Mouse (Mus musculus): ENCODE results near the gene Chmp1a. TPM values are rescaled to one million over a fixed set of nuclear protein-coding genes. Genes with fewer than 3 reads are reported as not detected.
"Not testable (repeated sequence)": the region's sequence is repeated elsewhere in the genome, so short reads cannot be mapped to it uniquely, and the experiment has no call there.

Gene Chmp1a
- 10 to 100 TPM; 59.6 to 60.3 TPM for total RNA-seq (2021)

- DNase-seq, result peak; percentile 91
These were observed at the start of gene Chmp1a, which contains the start of gene Spata33 for GRCm38 (mm10) chr8:123212321-123213117. Gene Chmp1a (minus strand): TSS chr8:123212763. Gene Spata33 (plus strand): TSS chr8:123212832.

- DNase-seq, result not testable (repeated sequence)
These were observed 45.0 kb upstream of the Chmp1a start for GRCm38 (mm10) chr8:123257593-123257992.

GRCm38 (mm10) chr8:123257114-123257513 is 44.6 kb upstream of the Chmp1a start:
- no peak for DNase-seq

GRCm38 (mm10) chr8:123255170-123255569 is 42.6 kb upstream of the Chmp1a start:
- no peak for DNase-seq

- peak; percentile 92 for DNase-seq
These were observed 41.7 kb upstream of the Chmp1a start, which contains the start of the genes Zfp276 and Vps9d1 for GRCm38 (mm10) chr8:123254099-123254885. Gene Zfp276 (plus strand): TSS chr8:123254195. Gene Vps9d1 (minus strand): TSS chr8:123254348.

GRCm38 (mm10) chr8:123253451-123254098 is 41.0 kb upstream of the Chmp1a start:
- no peak for DNase-seq

- DNase-seq, result no peak
These were observed 40.4 kb upstream of the Chmp1a start for GRCm38 (mm10) chr8:123252925-123253324.

- DNase-seq, result no peak
These were observed 38.4 kb upstream of the Chmp1a start for GRCm38 (mm10) chr8:123250940-123251339.

GRCm38 (mm10) chr8:123248596-123248995 is 36.0 kb upstream of the Chmp1a start:
- DNase-seq, result no peak

- no peak for DNase-seq
These were observed 35.2 kb upstream of the Chmp1a start for GRCm38 (mm10) chr8:123247748-123248147.

GRCm38 (mm10) chr8:123245543-123245942 is 33.0 kb upstream of the Chmp1a start:
- no peak for DNase-seq

GRCm38 (mm10) chr8:123244382-123244781 is 31.8 kb upstream of the Chmp1a start:
- DNase-seq, result no peak

- no peak for DNase-seq
These were observed 30.5 kb upstream of the Chmp1a start for GRCm38 (mm10) chr8:123243053-123243452.

- DNase-seq, result no peak
These were observed 29.8 kb upstream of the Chmp1a start for GRCm38 (mm10) chr8:123242107-123242923.

GRCm38 (mm10) chr8:123239398-123239797 is 26.8 kb upstream of the Chmp1a start:
- DNase-seq, result no peak

- peak; percentile 85 for DNase-seq
These were observed 23.2 kb upstream of the Chmp1a start, which contains the start of gene Spata2l for GRCm38 (mm10) chr8:123235520-123236497. Gene Spata2l (minus strand): TSS chr8:123236233.

GRCm38 (mm10) chr8:123234918-123235519 is 22.5 kb upstream of the Chmp1a start:
- no peak for DNase-seq

GRCm38 (mm10) chr8:123233760-123234159 is 21.2 kb upstream of the Chmp1a start:
- no peak for DNase-seq

- DNase-seq, result no peak
These were observed 20.7 kb upstream of the Chmp1a start for GRCm38 (mm10) chr8:123233300-123233699.

- no peak for DNase-seq
These were observed 20.0 kb upstream of the Chmp1a start for GRCm38 (mm10) chr8:123232553-123232952.
